Mouse (Mus musculus) lung, postnatal 0 days (tissue): ENCODE data around the gene Chn2. TPM values are rescaled to one million over a fixed set of nuclear protein-coding genes. Genes with fewer than 3 reads are reported as not detected.
A peak's percentile ranks its signal among the peaks of the same experiment; 100 is the strongest.

ENCODE experiments used
- ATAC-seq: fragments of 200-750 bp; cut with Nextera tagmentation; 2 replicates; pipeline ENCODE4 v1.8.0; 2017; ENCODE audit warnings: moderate library complexity
- DNase-seq: peaks from one replicate; pipeline ENCODE4 v3.0.0-alpha.2; 2016; ENCODE audit warnings: low spot score
- H3K27ac ChIP-seq: fragments of 300-500 bp; sonication (generic); 2 replicates; pipeline ENCODE4 v1.5.1; 2014; ENCODE audit warnings: antibody characterized with exemption, mild to moderate bottlenecking, low read length, mixed read lengths
- H3K27me3 ChIP-seq: fragments of 300-500 bp; sonication (generic); replicated peaks from 2 replicates; pipeline ENCODE4 v1.6.1; 2014; ENCODE audit warnings: low read length, mixed read lengths; ENCODE audit not compliant: insufficient read depth
- H3K36me3 ChIP-seq: fragments of 300-500 bp; sonication (generic); 2 replicates; pipeline ENCODE4 v1.6.1; 2014; ENCODE audit warnings: low read length, mixed read lengths; ENCODE audit not compliant: insufficient read depth
- H3K4me1 ChIP-seq: fragments of 300-500 bp; sonication (generic); 2 replicates; pipeline ENCODE4 v1.6.1; 2014; ENCODE audit warnings: antibody characterized with exemption, low read depth, low read length, mixed read lengths; ENCODE audit not compliant: insufficient read depth
- H3K4me2 ChIP-seq: fragments of 300-500 bp; sonication (generic); replicated peaks from 2 replicates; pipeline ENCODE4 v1.6.1; 2014; ENCODE audit warnings: low read depth, mild to moderate bottlenecking, low read length, moderate library complexity, mixed read lengths
- H3K4me3 ChIP-seq: fragments of 300-500 bp; sonication (generic); 2 replicates; pipeline ENCODE4 v1.5.1; 2014; ENCODE audit warnings: low read depth, low read length
- H3K9ac ChIP-seq: fragments of 300-500 bp; sonication (generic); replicated peaks from 2 replicates; pipeline ENCODE4 v1.6.1; 2014; ENCODE audit warnings: low read depth, mild to moderate bottlenecking
- H3K9me3 ChIP-seq: fragments of 300-500 bp; sonication (generic); 2 replicates; pipeline ENCODE4 v1.6.1; 2016; ENCODE audit warnings: low read length, mixed read lengths
- CTCF ChIP-seq: IDR thresholded peaks from 2 replicates; pipeline ENCODE4 v1.5.1; 2016; ENCODE audit warnings: antibody characterized with exemption, mild to moderate bottlenecking
- EP300 ChIP-seq: IDR thresholded peaks from 2 replicates; pipeline ENCODE4 v1.6.1; 2016; ENCODE audit warnings: antibody characterized with exemption, mild to moderate bottlenecking, control low read depth
- WGBS: fragments of 180-500 bp; shearing (Covaris S2); extraction: QIAGEN DNeasy Blood & Tissue Kit; methylation state at CpG from one replicate; pipeline ENCODE4 v1.1.7; 2014; 5-methylcytosine and 5-hydroxymethylcytosine counted together
- polyA plus RNA-seq: library from polyadenylated mRNA; unstranded; fragments of >200 nt; fragmentation: Nextera tagmentation; extraction: Ambion mirVana; gene quantifications from 2 replicates; pipeline ENCODE4 v1.2.1, GENCODE M21; 2015

The Chn2 gene
- polyA plus RNA-seq, 1 experiment from 2014 or later: 6.8 TPM

DNA sequence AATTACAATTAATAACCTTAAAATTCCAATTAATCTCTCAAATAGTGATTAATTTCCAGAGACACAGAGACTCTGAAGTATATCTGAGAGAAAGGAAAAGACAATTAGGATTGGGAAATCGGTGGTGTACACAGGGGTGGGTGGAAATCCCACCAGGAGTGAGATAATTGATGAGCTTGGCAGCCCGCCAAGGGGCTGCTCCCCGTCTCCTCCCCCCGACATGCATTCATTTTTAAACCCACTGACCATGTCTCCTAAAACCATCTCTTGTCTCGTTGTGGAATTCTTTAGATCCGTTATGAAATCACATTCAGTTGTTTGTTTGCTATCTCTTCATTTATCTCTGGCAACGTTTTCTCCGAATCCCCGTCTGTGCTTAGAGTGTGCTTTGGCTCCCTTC is 22.0 kb downstream of the Chn2 start:
- Histone ChIP-seq H3K4me3 (no peak overlapping the region), H3K27ac (no peak overlapping the region), H3K4me1 (peaks cover 3% of the 10 kb centered on the region), H3K9me3 (no peaks in the 10 kb centered on the region), H3K4me2 (no peak overlapping the region), H3K36me3 (no peaks in the 10 kb centered on the region), H3K27me3 (peaks cover 10% of the 10 kb centered on the region; the same call in 1 of the 2 replicates), H3K9ac (no peak overlapping the region)
- no peak for ATAC-seq
- TF ChIP-seq CTCF (no peak), EP300 (no peak)
- 13% methylated on average over 9 of the region's 9 CpGs for WGBS
- no peak for DNase-seq

DNA sequence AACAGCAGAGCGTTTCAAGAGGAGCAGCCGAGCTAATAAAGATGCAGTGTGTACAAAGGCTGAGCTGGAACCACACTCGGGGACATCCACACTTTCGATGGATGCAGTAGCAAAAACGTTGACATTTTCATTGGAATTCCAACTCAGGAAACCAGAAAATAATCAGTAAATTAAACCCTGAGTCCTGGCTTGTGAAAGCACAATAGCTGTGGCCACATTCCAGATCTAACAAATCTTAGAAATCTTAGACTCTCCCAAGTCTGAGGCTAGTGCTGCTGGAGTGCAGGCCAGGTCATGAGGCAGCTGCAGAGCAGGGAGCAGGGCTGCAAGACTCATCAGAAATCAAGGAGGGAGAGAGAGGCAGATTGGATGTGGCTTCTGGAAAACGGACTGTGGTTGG is 24.5 kb downstream of the Chn2 start:
- Histone ChIP-seq H3K9ac (no peak overlapping the region), H3K9me3 (no peaks in the 10 kb centered on the region), H3K27ac (no peak overlapping the region), H3K4me1 (peaks cover 3% of the 10 kb centered on the region), H3K4me2 (no peak overlapping the region), H3K36me3 (no peaks in the 10 kb centered on the region), H3K4me3 (no peak overlapping the region), H3K27me3 (peaks cover 11% of the 10 kb centered on the region; the same call in 1 of the 2 replicates)
- ATAC-seq: no peak
- 55% methylated on average over 6 of the region's 6 CpGs for WGBS
- TF ChIP-seq EP300 (no peak), CTCF (no peak)
- no peak for DNase-seq

DNA sequence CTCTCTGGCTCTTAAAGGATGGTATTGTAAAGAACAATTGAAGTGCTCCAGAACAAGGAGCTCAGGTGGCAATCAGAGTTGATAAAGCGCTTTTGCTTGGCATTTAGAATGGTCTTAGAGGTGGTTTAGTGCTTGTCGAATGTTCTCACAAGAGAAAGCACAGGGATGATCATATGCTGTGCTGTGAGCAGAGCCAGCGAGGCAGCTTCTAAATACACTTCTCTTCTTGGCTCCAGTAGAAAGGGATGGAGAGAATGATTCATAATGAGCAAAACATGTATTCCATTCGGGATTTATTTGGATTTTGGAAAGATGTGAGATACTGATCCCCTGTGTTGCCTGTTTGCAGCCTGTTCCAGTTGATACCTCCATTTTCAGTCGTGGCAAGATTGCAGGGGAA is 28.0 kb downstream of the Chn2 start:
- Histone ChIP-seq H3K27ac (no peak overlapping the region), H3K27me3 (peaks cover 11% of the 10 kb centered on the region; the same call in 1 of the 2 replicates), H3K4me2 (no peak overlapping the region), H3K4me3 (no peak overlapping the region), H3K9ac (no peak overlapping the region), H3K4me1 (peaks cover 2% of the 10 kb centered on the region; the same call in 1 of the 2 replicates), H3K36me3 (no peaks in the 10 kb centered on the region), H3K9me3 (no peaks in the 10 kb centered on the region)
- no peak for DNase-seq
- ATAC-seq: no peak
- 71% methylated on average over 5 of the region's 5 CpGs for WGBS
- TF ChIP-seq CTCF: no peak
- TF ChIP-seq EP300: no peak

DNA sequence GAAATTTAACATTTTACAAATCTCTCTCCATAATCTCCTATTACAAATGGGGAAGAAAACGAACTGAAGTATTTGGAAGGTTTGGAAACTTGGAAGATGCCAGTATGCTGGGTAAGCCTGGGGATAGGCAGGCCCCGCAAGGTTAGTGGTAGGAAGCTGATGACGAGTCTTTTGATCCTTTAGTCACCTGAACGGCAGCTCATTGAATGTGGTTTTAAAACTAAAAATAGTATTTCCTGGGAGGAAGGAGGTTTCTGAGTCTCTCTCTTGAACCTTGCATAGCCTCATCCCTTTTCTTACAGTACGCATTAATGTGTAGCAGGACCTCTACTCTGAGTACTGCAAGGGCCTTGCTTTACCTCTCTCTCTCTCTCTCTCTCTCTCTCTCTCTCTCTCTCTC is 29.5 kb downstream of the Chn2 start:
- DNase-seq (no peak), ATAC-seq (no peak)
- Histone ChIP-seq H3K9me3 (no peaks in the 10 kb centered on the region), H3K4me3 (no peak overlapping the region), H3K4me1 (peaks cover 2% of the 10 kb centered on the region; the same call in 1 of the 2 replicates), H3K36me3 (no peaks in the 10 kb centered on the region), H3K9ac (no peak overlapping the region), H3K27me3 (peaks cover 11% of the 10 kb centered on the region; the same call in 1 of the 2 replicates), H3K27ac (no peak overlapping the region), H3K4me2 (no peak overlapping the region)
- no peak for TF ChIP-seq EP300
- 70% methylated on average over 5 of the region's 5 CpGs for WGBS

DNA sequence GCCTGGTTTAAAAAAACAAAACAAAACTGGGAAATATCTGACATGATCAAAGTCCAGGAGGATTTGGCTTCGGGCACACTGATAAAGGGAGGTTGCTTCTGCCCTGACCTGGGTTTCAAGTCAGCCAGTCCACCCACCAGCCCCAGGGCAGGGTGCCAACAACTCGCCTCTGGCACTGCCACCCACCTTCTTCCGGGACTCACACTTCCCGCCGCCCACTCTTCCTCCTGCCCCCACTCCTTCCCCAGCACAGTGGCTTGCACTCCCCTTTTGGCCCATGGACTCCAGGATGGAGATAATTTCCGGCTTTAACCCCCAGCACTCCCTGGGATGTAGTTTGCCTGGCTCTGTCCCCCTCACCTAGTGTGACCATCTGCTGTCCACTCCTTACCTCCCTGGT is 31.4 kb downstream of the Chn2 start:
- DNase-seq (peak; percentile 69), ATAC-seq (peak; percentile 52)
- 30% methylated on average over 6 of the region's 6 CpGs for WGBS
- H3K9me3 ChIP-seq: no peaks in the 10 kb centered on the region
- no peak overlapping the region for H3K9ac ChIP-seq
- H3K36me3 ChIP-seq: no peaks in the 10 kb centered on the region
- no peak overlapping the region for H3K4me3 ChIP-seq
- TF ChIP-seq CTCF: no peak
- TF ChIP-seq EP300: no peak
- no peak overlapping the region for H3K4me2 ChIP-seq
- H3K27ac ChIP-seq: no peak overlapping the region
- peaks cover 2% of the 10 kb centered on the region; the same call in 1 of the 2 replicates for H3K4me1 ChIP-seq
- H3K27me3 ChIP-seq: peaks cover 11% of the 10 kb centered on the region; the same call in 1 of the 2 replicates

DNA sequence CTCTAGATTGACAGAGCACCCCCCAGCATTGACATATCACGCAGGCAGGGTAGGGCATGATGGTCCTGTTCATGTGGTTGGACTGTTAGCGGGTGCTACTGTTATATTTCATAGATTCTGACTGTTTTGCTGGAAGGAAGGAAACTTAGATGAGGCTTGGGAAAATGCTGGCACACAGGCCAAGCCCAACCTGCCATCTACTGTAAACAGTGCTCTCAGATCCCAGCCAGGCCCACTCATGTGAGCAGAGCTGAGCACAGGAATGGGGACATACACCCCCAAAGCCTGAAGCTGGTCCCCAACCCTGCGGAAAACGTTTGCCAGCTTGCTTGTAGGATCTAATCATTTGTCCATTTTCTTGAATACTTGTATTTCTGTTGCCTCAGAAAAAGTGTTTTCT is 32.1 kb downstream of the Chn2 start:
- Histone ChIP-seq H3K4me3 (no peak overlapping the region), H3K27me3 (peaks cover 11% of the 10 kb centered on the region; the same call in 1 of the 2 replicates), H3K4me1 (peaks cover 2% of the 10 kb centered on the region; the same call in 1 of the 2 replicates), H3K9me3 (no peaks in the 10 kb centered on the region), H3K4me2 (no peak overlapping the region), H3K36me3 (no peaks in the 10 kb centered on the region), H3K9ac (no peak overlapping the region), H3K27ac (no peak overlapping the region)
- ATAC-seq: no peak
- no peak for TF ChIP-seq CTCF
- no peak for TF ChIP-seq EP300
- DNase-seq: no peak
- WGBS: 65% methylated on average over 4 of the region's 4 CpGs

DNA sequence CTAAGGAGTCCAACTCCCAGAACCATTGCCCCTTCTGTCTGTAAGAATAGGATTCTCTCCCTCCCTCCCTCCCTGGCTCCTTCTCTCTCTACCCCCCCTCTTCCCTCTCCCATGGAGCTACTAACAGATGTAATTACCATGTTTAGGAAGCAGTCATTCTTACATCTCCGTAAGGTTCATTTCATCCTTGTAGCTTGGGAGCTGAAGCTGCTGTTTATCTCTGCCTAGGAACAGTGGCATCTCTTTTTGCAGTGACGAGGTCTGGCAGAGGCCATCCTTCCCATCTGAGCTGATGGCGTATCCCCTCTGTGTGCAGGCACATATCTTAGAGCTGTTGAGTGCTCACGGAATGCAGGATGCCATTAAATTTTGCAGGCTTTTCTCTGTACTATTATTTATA is 35.1 kb downstream of the Chn2 start:
- ATAC-seq: no peak
- no peak overlapping the region for H3K4me3 ChIP-seq
- no peak for DNase-seq
- H3K9me3 ChIP-seq: no peaks in the 10 kb centered on the region
- H3K27ac ChIP-seq: no peak overlapping the region
- peaks cover 2% of the 10 kb centered on the region; the same call in 1 of the 2 replicates for H3K4me1 ChIP-seq
- no peak overlapping the region for H3K9ac ChIP-seq
- H3K4me2 ChIP-seq: no peak overlapping the region
- TF ChIP-seq EP300: no peak
- TF ChIP-seq CTCF: no peak
- 76% methylated on average over 4 of the region's 4 CpGs for WGBS
- no peaks in the 10 kb centered on the region for H3K27me3 ChIP-seq
- H3K36me3 ChIP-seq: no peaks in the 10 kb centered on the region
